Mouse (Mus musculus): ENCODE measurements around the gene Nkap. TPM values are rescaled to one million over a fixed set of nuclear protein-coding genes. Genes with fewer than 3 reads are reported as not detected.
"Not testable (repeated sequence)": the region's sequence is repeated elsewhere in the genome, so short reads cannot be mapped to it uniquely, and the experiment has no call there.

The Nkap gene
- 16.4 and 16.6 TPM in 2 replicates for polyA plus RNA-seq (2015; fragmentation: Nextera tagmentation; extraction: Ambion mirVana)

GRCm38 (mm10) chrX:37126671-37127358, at the start of gene Nkap:
Gene Nkap (plus strand): TSS chrX:37126795.
- WGBS = 15% methylated on average over 57 of the region's 58 CpGs

GRCm38 (mm10) chrX:37080345-37080744, 46.2 kb upstream of the Nkap start:
- H3K4me2 ChIP-seq (replicated peaks); H3K27ac ChIP-seq; ATAC-seq (ENCODE audit: low FRiP score, low read depth); H3K4me3 ChIP-seq; H3K9ac ChIP-seq; H3K9me3 ChIP-seq; H3K27me3 ChIP-seq; H3K4me1 ChIP-seq: not testable (repeated sequence)
- 59% methylated on average over 4 of the region's 4 CpGs for WGBS
- peaks cover 22% of the 10 kb centered on the region for H3K36me3 ChIP-seq

More at GRCm38 (mm10) chrX:37126671-37127358, at the start of gene Nkap:
- peak; percentile 80 for ATAC-seq (ENCODE audit: low FRiP score, low read depth)
- H3K9me3 ChIP-seq = no peaks in the 10 kb centered on the region
- H3K4me1 ChIP-seq = peaks cover 12% of the 10 kb centered on the region
- no peaks in the 10 kb centered on the region for H3K36me3 ChIP-seq
- H3K4me3 ChIP-seq = peak within 1 kb of the TSS; percentile 66
- peak within 1 kb of the TSS; percentile 64 for H3K4me2 ChIP-seq (replicated peaks)
- peak within 1 kb of the TSS; percentile 77 for H3K9ac ChIP-seq
- H3K27me3 ChIP-seq = no peaks in the 10 kb centered on the region
- H3K27ac ChIP-seq = peak within 1 kb of the TSS; percentile 58; the same call in 1 of the 2 replicates

GRCm38 (mm10) chrX:37081194-37081593, 45.4 kb upstream of the Nkap start:
- H3K36me3 ChIP-seq = peaks cover 22% of the 10 kb centered on the region
- ATAC-seq (ENCODE audit: low FRiP score, low read depth) = no peak
- no peaks in the 10 kb centered on the region for H3K27me3 ChIP-seq
- no peak overlapping the region for H3K9ac ChIP-seq
- peaks cover 9% of the 10 kb centered on the region for H3K4me1 ChIP-seq
- no peak overlapping the region for H3K4me2 ChIP-seq (replicated peaks)
- 54% methylated on average over 6 of the region's 6 CpGs for WGBS
- H3K4me3 ChIP-seq = no peak overlapping the region
- no peaks in the 10 kb centered on the region for H3K9me3 ChIP-seq
- H3K27ac ChIP-seq = no peak overlapping the region

- peak overlapping the region; percentile 81 for H3K9ac ChIP-seq
- WGBS = 16% methylated on average over 19 of the region's 19 CpGs
- ATAC-seq (ENCODE audit: low FRiP score, low read depth) = peak; percentile 25; the same call in 1 of the 2 replicates
Measured at GRCm38 (mm10) chrX:37084318-37084926, 42.2 kb upstream of the Nkap start.

GRCm38 (mm10) chrX:37084927-37085660, 41.5 kb upstream of the Nkap start, which contains the start of gene Rpl39:
Gene Rpl39 (minus strand): TSS chrX:37085402.
- Histone ChIP-seq H3K9ac (peak within 1 kb of the TSS; percentile 81), H3K36me3 (peaks cover 22% of the 10 kb centered on the region), H3K27me3 (no peaks in the 10 kb centered on the region), H3K4me1 (peaks cover 9% of the 10 kb centered on the region), H3K9me3 (no peaks in the 10 kb centered on the region), H3K27ac (peak within 1 kb of the TSS; percentile 81), H3K4me2 (replicated peaks) (peak within 1 kb of the TSS; percentile 70), H3K4me3 (peak within 1 kb of the TSS; percentile 58)
- peak; percentile 91 for ATAC-seq (ENCODE audit: low FRiP score, low read depth)
- WGBS = 13% methylated on average over 38 of the region's 38 CpGs

More at GRCm38 (mm10) chrX:37084318-37084926, 42.2 kb upstream of the Nkap start:
- H3K27ac ChIP-seq = peak overlapping the region; percentile 81
- H3K9me3 ChIP-seq = no peaks in the 10 kb centered on the region
- H3K36me3 ChIP-seq = peaks cover 22% of the 10 kb centered on the region
- H3K4me1 ChIP-seq = peaks cover 9% of the 10 kb centered on the region
- H3K4me2 ChIP-seq (replicated peaks) = peak overlapping the region; percentile 70
- H3K27me3 ChIP-seq = no peaks in the 10 kb centered on the region
- H3K4me3 ChIP-seq = peak overlapping the region; percentile 58

- H3K4me1 ChIP-seq = peaks cover 9% of the 10 kb centered on the region
- no peak overlapping the region for H3K9ac ChIP-seq
- no peak overlapping the region for H3K27ac ChIP-seq
- peak overlapping the region; percentile 58 for H3K4me3 ChIP-seq
- no peaks in the 10 kb centered on the region for H3K9me3 ChIP-seq
- WGBS = 22% methylated on average over 9 of the region's 9 CpGs
- H3K4me2 ChIP-seq (replicated peaks) = peak overlapping the region; percentile 59
- no peaks in the 10 kb centered on the region for H3K27me3 ChIP-seq
- no peak for ATAC-seq (ENCODE audit: low FRiP score, low read depth)
- H3K36me3 ChIP-seq = peaks cover 22% of the 10 kb centered on the region
Measured at GRCm38 (mm10) chrX:37085665-37086064, 40.9 kb upstream of the Nkap start.

- no peak overlapping the region for H3K9ac ChIP-seq
- H3K27ac ChIP-seq = no peak overlapping the region
- H3K36me3 ChIP-seq = peaks cover 5% of the 10 kb centered on the region; the same call in 1 of the 2 replicates
- no peaks in the 10 kb centered on the region for H3K27me3 ChIP-seq
- no peaks in the 10 kb centered on the region for H3K4me1 ChIP-seq
- H3K9me3 ChIP-seq = no peaks in the 10 kb centered on the region
- WGBS = 80% methylated on average over 1 of the region's 1 CpGs
- no peak overlapping the region for H3K4me2 ChIP-seq (replicated peaks)
- no peak overlapping the region for H3K4me3 ChIP-seq
- no peak for ATAC-seq (ENCODE audit: low FRiP score, low read depth)
Measured at GRCm38 (mm10) chrX:37088778-37089177, 37.8 kb upstream of the Nkap start.

- H3K4me2 ChIP-seq (replicated peaks) = no peak overlapping the region
- no peak overlapping the region for H3K9ac ChIP-seq
- H3K27ac ChIP-seq = no peak overlapping the region
- H3K36me3 ChIP-seq = peaks cover 8% of the 10 kb centered on the region; the same call in 1 of the 2 replicates
- H3K27me3 ChIP-seq = no peaks in the 10 kb centered on the region
- H3K4me3 ChIP-seq = no peak overlapping the region
- 90% methylated on average over 3 of the region's 3 CpGs for WGBS
- no peaks in the 10 kb centered on the region for H3K9me3 ChIP-seq
- H3K4me1 ChIP-seq = no peaks in the 10 kb centered on the region
- no peak for ATAC-seq (ENCODE audit: low FRiP score, low read depth)
Measured at GRCm38 (mm10) chrX:37091457-37091856, 35.1 kb upstream of the Nkap start.

GRCm38 (mm10) chrX:37095106-37095768, 31.4 kb upstream of the Nkap start:
- no peak overlapping the region for H3K9ac ChIP-seq
- peaks cover 8% of the 10 kb centered on the region; the same call in 1 of the 2 replicates for H3K36me3 ChIP-seq
- no peaks in the 10 kb centered on the region for H3K4me1 ChIP-seq
- no peak overlapping the region for H3K4me3 ChIP-seq
- H3K4me2 ChIP-seq (replicated peaks) = no peak overlapping the region
- no peak overlapping the region for H3K27ac ChIP-seq
- H3K9me3 ChIP-seq = no peaks in the 10 kb centered on the region
- no peak for ATAC-seq (ENCODE audit: low FRiP score, low read depth)
- no peaks in the 10 kb centered on the region for H3K27me3 ChIP-seq
- 88% methylated on average over 11 of the region's 11 CpGs for WGBS

- no peaks in the 10 kb centered on the region for H3K9me3 ChIP-seq
- no peak overlapping the region for H3K9ac ChIP-seq
- no peaks in the 10 kb centered on the region for H3K27me3 ChIP-seq
- H3K4me1 ChIP-seq = no peaks in the 10 kb centered on the region
- H3K27ac ChIP-seq = no peak overlapping the region
- no peak overlapping the region for H3K4me3 ChIP-seq
- H3K36me3 ChIP-seq = peaks cover 8% of the 10 kb centered on the region; the same call in 1 of the 2 replicates
- H3K4me2 ChIP-seq (replicated peaks) = no peak overlapping the region
- ATAC-seq (ENCODE audit: low FRiP score, low read depth) = no peak
- WGBS = 94% methylated on average over 3 of the region's 3 CpGs
Measured at GRCm38 (mm10) chrX:37098681-37099080, 27.9 kb upstream of the Nkap start.

- no peak overlapping the region for H3K4me3 ChIP-seq
- no peaks in the 10 kb centered on the region for H3K4me1 ChIP-seq
- H3K9me3 ChIP-seq = no peaks in the 10 kb centered on the region
- H3K27ac ChIP-seq = no peak overlapping the region
- peaks cover 8% of the 10 kb centered on the region for H3K36me3 ChIP-seq
- H3K4me2 ChIP-seq (replicated peaks) = no peak overlapping the region
- no peaks in the 10 kb centered on the region for H3K27me3 ChIP-seq
- no peak for ATAC-seq (ENCODE audit: low FRiP score, low read depth)
- no peak overlapping the region for H3K9ac ChIP-seq
- 74% methylated on average over 2 of the region's 2 CpGs for WGBS
Measured at GRCm38 (mm10) chrX:37103826-37104225, 22.8 kb upstream of the Nkap start.

Measured in limb, embryonic 13.5 days (tissue).